Mouse (Mus musculus) kidney, adult 9 months (tissue): ENCODE results near the gene Ttyh3.

Experiments
- DNase-seq: peaks from one replicate; pipeline ENCODE4 v3.0.0; 2022

Gene Ttyh3

GRCm38 (mm10) chr5:140607836-140608633, 40.8 kb downstream of the Ttyh3 start:
- DNase-seq = no peak

GRCm38 (mm10) chr5:140607001-140607835, 41.6 kb downstream of the Ttyh3 start, which contains the start of gene Lfng:
Lfng (plus strand) TSS chr5:140607320.
- peak; percentile 93 for DNase-seq

DNA sequence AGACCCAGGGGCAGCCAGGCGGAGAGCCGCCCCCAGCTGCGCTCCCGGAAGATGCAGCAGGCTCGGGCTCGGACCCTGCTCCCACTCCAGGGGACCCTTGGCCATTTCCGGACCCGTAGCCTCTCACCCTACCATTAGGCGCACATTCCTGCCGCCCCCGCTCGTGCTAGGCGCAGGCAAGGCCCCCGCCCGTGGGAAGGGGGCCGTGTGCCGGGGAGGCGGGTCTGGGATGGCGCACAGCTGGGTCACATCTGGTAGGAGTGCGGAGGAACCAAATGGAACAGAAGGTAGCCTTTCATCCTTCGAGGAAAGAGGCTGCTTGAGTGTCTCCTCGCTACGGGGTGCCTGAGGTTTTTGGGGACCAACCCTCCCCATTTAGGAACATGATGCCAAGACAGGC, 42.4 kb downstream of the Ttyh3 start:
- DNase-seq = no peak

DNA sequence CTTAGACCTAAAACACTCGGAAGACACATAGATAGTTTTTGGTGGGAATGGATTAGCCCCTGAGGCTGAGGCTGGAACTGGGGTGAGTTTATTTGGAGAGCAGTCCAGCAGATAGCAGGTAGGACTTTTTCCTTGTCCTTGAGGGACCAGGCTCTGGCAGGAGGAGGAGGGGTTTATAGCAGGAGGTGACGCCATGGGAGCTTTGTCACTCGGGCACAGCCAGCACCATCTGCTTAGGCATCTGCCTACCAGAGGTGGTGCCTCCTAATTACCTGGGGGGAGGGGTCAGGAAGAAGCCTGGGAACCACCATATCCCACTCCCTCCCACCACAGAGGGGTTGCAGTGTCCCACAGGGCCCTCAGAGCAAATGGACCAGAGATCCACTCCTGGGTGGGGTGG, 43.6 kb downstream of the Ttyh3 start:
- no peak for DNase-seq

DNA sequence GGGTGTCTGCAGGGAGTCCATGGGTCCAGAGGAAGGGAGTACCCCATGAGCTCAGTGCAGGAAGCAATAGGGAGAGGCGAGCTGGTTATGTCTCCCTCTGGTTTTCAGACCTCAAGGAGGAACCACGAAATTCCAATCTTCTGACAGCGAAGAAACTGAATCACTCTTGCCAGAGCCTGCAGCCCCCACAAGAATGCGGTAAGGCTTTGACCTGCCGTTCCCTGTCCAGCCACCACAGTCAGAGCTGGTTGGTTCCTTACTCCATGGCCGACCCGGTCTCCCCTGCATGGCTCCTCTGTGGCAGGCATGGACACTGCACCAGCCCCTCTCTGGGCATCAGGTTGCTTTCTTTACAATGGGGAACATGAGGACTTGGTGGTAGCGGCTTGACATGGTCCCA, 44.4 kb downstream of the Ttyh3 start:
- no peak for DNase-seq

DNA sequence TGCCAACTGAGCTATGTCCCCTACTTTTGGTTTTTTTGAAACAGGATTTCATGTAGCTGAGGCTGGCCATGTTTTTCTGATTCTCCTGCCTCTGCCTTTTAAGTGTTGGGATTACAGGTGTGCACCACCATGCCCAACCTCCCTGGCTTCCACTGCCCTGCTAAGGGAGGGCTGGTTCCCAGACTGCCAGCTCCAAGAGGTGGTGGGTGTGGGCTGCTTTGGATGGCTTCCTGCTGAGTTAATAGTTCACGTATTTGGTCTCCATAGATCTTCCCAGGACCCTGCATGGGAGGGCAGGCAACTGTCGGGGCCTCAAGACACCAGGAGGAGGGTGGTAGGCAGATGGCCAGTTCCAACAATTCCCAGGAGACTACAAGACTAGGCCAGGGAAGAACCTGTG, 46.3 kb downstream of the Ttyh3 start:
- no peak for DNase-seq

GRCm38 (mm10) chr5:140601712-140602111, 47.1 kb downstream of the Ttyh3 start:
- DNase-seq = no peak

- no peak for DNase-seq
These were observed 48.9 kb downstream of the Ttyh3 start for GRCm38 (mm10) chr5:140599939-140600338.

- no peak for DNase-seq
These were observed 51.0 kb downstream of the Ttyh3 start for GRCm38 (mm10) chr5:140597787-140598186.

GRCm38 (mm10) chr5:140596927-140597588, 51.8 kb downstream of the Ttyh3 start:
- DNase-seq = peak; percentile 73

- no peak for DNase-seq
These were observed 52.4 kb downstream of the Ttyh3 start for GRCm38 (mm10) chr5:140596426-140596825.

GRCm38 (mm10) chr5:140594846-140595245, 54.0 kb downstream of the Ttyh3 start:
- DNase-seq = no peak

DNA sequence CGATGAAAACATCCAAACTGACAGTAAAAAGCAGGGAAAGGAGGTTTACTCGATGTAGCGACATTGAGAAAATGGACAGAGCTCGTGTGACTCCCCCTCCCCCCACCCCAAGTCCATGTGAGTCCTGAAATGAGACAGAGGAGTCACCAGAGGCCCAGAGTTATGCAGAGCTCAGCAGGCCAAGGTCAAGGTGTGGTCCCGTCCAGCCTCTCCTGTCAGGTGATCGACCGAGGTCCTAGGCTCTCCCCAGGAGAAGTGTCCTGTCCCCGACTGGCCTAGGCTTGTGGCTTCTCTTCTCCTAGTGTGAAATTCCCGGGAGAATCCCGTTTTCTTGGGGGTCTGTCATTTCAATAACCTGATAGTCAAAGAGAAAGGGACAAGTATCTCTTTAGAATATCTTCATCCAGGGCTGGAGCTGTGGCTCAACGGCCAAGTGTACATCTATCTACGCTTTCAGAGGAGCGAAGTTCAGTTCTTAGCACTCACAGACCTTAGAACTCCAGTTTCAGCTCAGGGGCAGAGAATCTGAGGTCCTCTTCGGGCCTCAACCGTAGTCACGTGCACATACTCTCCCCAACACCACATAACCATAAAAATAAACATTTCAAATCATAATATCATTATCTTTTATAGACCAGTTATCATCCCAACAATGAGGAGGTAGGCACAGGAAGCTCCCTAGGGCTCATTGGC, 59.6 kb downstream of the Ttyh3 start:
- DNase-seq = no peak

DNA sequence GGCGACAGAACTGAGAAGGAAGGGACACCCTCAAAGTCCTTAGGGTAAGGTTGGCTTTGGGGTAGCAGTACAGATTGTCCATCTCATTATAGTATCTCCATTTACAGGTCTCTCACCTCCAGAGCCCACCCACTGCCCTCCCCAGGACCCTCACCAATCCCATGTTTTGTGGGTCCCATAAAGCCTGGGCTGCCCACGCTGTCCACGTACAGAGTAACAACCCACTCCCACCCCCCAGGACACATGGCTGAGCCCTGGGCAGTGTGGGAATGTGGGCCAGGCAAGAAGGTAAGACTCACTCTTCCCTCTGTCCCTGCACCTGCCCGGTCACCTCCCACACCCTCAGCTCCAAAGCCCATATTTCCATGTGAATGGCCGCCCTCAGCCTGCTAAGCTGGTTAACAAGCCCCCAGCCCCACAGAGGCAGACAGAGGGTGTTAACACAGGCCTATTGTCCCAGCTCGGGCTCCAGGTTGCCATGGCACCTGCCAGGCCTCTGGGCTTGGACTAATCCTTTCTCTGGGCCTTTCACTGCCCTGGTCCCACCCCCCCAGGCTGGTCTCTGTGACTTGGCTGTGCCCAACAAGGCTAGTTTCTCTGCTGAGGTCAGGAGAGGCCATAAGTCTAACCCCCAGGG, 65.0 kb downstream of the Ttyh3 start:
- DNase-seq = no peak

DNA sequence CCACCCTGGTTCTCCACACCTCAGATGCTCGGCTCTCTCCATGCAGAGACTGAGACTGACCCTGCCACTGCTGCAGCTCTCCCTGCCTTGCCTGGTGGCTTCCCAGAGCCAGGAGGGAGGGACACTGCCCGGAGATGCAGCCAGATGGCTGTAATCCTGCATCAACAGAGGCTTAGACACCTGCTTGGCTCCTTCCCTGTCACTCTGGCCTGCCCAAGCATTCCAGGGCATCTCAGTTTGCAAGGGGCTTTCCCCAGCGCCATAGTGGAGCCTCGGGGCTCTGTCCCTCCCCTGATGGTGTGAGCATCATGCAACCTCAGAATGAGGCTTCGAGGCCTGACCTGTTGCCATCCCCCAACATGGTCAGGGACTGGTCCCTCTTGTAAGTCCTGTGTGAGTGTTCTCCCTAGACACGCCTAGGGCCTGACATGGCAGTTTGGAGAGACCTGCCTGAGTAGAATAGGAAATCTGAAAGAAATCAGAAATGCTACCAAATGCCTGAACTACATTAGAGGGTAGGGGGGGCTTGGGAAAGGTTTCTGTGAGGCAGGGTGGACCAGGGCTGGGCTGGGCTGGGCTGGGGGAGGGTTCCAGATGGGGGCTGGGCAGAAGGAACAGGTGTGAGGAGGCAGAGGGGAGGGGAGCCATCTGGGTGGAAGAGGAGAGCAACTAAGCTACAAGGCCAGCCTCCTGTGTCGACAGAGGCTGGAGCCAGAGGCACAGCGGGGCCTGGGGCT, 65.7 kb downstream of the Ttyh3 start:
- no peak for DNase-seq

GRCm38 (mm10) chr5:140581569-140581968, 67.3 kb downstream of the Ttyh3 start:
- no peak for DNase-seq

- no peak for DNase-seq
These were observed 69.1 kb downstream of the Ttyh3 start for GRCm38 (mm10) chr5:140579771-140580170.

DNA sequence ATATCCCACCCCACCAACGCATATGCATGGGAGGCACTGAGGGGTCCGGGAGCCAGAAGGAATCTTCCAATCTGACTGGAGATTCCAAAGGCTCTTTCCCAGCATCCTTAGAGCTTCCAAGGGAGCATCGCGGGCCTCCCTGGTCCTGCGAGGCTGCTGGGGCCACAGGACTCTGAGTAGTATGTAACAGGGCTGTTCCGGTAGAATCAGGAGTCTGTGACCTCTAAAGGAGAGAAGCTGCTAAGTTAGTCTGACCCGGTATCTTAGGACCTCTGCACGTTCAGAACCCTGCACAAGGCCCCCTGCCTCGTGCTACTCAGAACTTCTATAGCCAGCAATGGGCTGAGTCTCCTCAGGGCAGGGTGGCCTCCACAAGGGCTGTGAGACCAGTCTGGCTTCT, 69.6 kb downstream of the Ttyh3 start:
- no peak for DNase-seq

GRCm38 (mm10) chr5:140575381-140575866, 73.4 kb downstream of the Ttyh3 start:
- peak; percentile 33 for DNase-seq

DNA sequence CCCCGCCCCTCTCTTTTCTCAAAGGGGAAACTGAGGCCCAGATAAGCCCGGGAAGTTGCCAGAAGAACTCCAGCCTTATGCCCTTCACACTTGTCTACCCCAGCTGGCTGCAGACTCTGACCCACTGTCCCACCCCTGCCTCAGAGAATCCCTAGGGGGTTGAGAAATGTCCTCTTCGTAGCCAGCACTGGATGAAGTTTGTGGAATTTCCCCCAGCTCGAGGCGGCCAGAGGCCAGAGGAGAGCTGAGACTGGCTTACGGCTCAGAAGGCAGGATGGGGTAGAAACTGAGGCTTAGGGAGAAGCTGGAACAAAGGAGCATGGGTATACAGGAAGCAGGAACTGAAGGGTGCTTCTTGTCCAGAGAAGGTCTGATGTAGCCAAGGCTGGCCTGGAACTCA, 76.2 kb downstream of the Ttyh3 start:
- peak; percentile 49 for DNase-seq

GRCm38 (mm10) chr5:140571673-140572072, 77.2 kb downstream of the Ttyh3 start:
- peak; percentile 53 for DNase-seq
